Mouse (Mus musculus): Measurements from ENCODE around the gene Zfp182. TPM values are rescaled to one million over a fixed set of nuclear protein-coding genes. Genes with fewer than 3 reads are reported as not detected.

Zfp182 gene
- 9.9 and 10.3 TPM in 2 replicates for polyA plus RNA-seq (2015; fragmentation: Nextera tagmentation; extraction: Ambion mirVana)

DNA sequence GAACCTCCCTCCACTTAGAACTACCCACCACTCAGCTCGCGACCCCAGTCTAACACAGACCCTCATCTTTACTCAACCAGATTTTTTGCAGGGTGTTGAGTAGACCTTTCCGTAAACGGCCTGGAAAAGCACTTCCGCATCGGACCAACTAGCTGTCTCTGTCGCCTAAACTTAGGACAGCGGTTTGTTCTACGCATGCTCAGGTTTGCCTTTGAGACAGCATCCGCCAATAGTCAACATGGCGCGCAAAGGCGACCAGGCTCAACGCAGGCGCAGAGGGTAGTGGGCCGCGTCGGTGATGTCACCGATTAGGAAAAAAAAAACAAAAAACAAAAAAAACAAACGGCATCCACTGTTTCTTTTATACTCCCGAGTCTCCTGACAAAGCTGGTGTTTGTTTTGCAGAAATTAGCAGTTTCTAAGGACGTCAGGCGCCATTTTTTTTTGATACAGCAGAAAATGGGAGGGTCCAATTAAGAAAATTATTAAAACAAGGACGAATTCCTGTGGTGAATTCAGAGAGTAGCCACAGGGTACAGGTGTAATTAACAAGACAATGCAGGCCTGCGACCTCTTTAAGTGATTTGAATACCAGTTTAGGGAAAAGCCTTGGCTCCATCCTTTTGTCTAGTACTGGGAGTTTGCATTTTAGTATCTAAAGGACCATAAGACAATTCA is at the start of gene Zfp182:
Zfp182 (minus strand) TSS at position 451 of the 678 bp plus-strand sequence.
- H3K4me2 ChIP-seq, result peak within 1 kb of the TSS; percentile 54
- H3K27me3 ChIP-seq, result no peaks in the 10 kb centered on the region
- WGBS, result 15% methylated on average over 25 of the region's 25 CpGs
- no peaks in the 10 kb centered on the region for H3K4me1 ChIP-seq (replicated peaks)
- peak within 1 kb of the TSS; percentile 74 for H3K9ac ChIP-seq
- ATAC-seq (ENCODE audit: low FRiP score), result peak; percentile 97
- H3K27ac ChIP-seq, result peak within 1 kb of the TSS; percentile 71
- H3K4me3 ChIP-seq, result peak within 1 kb of the TSS; percentile 49
- no peaks in the 10 kb centered on the region; the same call in 1 of the 2 replicates for H3K9me3 ChIP-seq
- H3K36me3 ChIP-seq, result no peaks in the 10 kb centered on the region

DNA sequence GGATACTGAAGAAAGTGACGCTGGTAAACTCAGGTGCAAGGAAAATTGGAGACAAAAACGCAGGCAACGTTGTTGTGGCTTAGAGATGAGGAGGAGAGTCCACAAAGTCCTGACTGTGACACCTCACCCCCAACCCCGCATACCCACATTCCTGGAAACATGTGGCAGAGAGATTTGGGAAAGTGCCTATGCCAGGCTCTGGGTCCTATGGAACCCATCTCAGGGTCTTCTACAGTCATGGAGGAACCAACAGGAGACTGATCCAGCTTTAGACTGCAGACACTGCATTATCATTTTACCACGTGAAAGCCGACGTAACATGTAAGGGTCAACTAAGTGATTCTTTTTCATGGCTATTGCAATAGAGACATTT is 27.7 kb upstream of the Zfp182 start:
- no peaks in the 10 kb centered on the region for H3K27me3 ChIP-seq
- H3K4me3 ChIP-seq, result peak overlapping the region; percentile 47
- H3K9ac ChIP-seq, result peak overlapping the region; percentile 59; the same call in 1 of the 2 replicates
- ATAC-seq (ENCODE audit: low FRiP score), result peak; percentile 71
- H3K36me3 ChIP-seq, result no peaks in the 10 kb centered on the region
- H3K9me3 ChIP-seq, result no peaks in the 10 kb centered on the region
- peak overlapping the region; percentile 89 for H3K27ac ChIP-seq
- peak overlapping the region; percentile 49 for H3K4me2 ChIP-seq
- H3K4me1 ChIP-seq (replicated peaks), result 0 out of 2 replicates have a peak, but pooled peaks cover 2% of the 10 kb centered on the region
- WGBS, result 48% methylated on average over 7 of the region's 7 CpGs

DNA sequence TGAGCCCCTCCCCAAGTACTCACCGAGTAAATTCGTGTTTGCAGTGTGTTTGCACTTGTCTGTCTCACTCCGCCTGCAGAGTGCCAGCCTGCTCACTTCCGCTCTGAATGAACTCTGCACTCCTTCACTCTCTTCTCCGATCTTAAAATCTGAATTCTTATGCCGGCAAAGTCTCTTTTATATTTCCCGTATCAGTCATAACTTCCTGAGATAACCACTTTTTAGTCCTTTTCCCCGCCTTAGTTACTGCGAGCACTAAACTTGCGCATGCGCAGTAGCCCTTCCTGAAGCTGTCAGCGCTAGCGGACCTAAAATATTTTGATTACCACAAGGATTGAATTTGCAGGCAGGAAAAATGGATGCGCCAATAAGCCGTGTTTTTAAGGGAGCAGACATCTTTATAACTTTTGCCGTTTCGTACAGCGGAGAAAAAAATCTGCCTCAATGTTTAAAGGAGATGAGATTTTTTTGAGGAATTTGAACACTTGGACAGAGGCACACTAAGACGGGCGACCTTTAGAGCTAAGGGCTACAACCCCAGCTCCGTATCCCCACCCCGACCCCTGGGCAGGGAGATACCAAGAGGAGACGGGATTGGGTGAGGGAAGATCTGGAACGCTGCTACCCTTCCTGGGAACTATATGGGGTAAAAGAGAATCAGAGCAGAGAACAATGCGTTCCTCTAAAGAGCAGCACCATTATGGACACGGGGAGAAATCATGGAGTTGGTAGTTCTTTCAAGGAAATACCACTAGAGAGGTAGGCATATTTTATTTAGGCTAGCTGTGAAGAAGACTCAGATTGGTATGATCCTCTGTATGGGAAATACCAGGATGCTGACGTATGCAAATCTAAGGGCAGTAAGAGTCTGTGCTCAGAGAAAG is 27.1 kb upstream of the Zfp182 start, which contains the start of gene Zfp300:
Zfp300 (minus strand) TSS at position 545 of the 884 bp plus-strand sequence.
- 16% methylated on average over 27 of the region's 27 CpGs for WGBS

DNA sequence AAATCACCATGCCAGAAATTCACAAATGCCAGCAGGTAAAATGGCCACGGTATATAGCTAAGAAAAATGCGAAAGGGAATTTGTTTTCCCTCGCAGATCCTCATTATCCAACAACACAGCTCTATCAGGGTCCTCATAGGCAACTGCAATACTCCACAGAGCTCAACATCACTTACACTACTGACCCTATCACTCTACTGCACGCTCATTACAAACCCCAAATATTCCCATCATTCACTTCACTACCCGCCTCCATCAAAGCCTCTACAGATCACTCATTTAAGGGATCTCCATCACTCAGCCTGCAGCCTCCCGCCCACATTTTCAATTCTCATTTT is 26.5 kb upstream of the Zfp182 start:
- H3K4me2 ChIP-seq, result peak overlapping the region; percentile 49
- peak; percentile 63; the same call in 1 of the 2 replicates for ATAC-seq (ENCODE audit: low FRiP score)
- 33% methylated on average over 6 of the region's 6 CpGs for WGBS
- H3K9me3 ChIP-seq, result peaks cover 2% of the 10 kb centered on the region; the same call in 1 of the 2 replicates
- H3K27me3 ChIP-seq, result no peaks in the 10 kb centered on the region
- peak overlapping the region; percentile 89 for H3K27ac ChIP-seq
- peak overlapping the region; percentile 59 for H3K9ac ChIP-seq
- peaks cover 2% of the 10 kb centered on the region for H3K36me3 ChIP-seq
- peak overlapping the region; percentile 47 for H3K4me3 ChIP-seq
- 0 out of 2 replicates have a peak, but pooled peaks cover 2% of the 10 kb centered on the region for H3K4me1 ChIP-seq (replicated peaks)

More for the DNA sequence above, 27.1 kb upstream of the Zfp182 start, which contains the start of gene Zfp300:
- peak within 1 kb of the TSS; percentile 59 for H3K9ac ChIP-seq
- H3K9me3 ChIP-seq, result no peaks in the 10 kb centered on the region
- peak within 1 kb of the TSS; percentile 47 for H3K4me3 ChIP-seq
- 0 out of 2 replicates have a peak, but pooled peaks cover 2% of the 10 kb centered on the region for H3K4me1 ChIP-seq (replicated peaks)
- peak within 1 kb of the TSS; percentile 49 for H3K4me2 ChIP-seq
- ATAC-seq (ENCODE audit: low FRiP score), result peak; percentile 95
- H3K36me3 ChIP-seq, result no peaks in the 10 kb centered on the region
- no peaks in the 10 kb centered on the region for H3K27me3 ChIP-seq
- H3K27ac ChIP-seq, result peak within 1 kb of the TSS; percentile 89

DNA sequence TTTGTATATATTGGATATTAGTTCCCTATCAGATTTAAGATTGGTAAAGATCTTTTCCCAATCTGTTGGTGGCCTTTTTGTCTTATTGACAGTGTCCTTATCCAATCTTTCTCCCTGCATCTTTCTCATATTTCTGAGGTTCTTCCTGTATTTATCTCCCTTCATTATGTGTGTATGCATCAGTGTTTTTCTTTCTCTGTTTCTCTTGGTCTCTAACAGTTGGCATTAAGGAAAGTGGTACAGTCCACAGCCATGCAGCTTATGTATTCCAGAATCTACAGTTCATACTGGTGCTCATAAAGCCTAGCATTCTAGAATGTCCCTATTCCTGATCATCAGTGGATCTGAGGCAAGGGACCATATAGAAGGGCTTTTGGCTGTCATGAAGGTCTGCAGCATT is 6.0 kb upstream of the Zfp182 start, which contains the start of gene Spaca5:
Spaca5 (plus strand) TSS at position 301 of the 400 bp plus-strand sequence.
- Histone ChIP-seq H3K27ac (no peak within 1 kb of the TSS), H3K9ac (no peak within 1 kb of the TSS), H3K4me1 (replicated peaks) (no peaks in the 10 kb centered on the region), H3K27me3 (no peaks in the 10 kb centered on the region), H3K4me3 (no peak within 1 kb of the TSS), H3K4me2 (no peak within 1 kb of the TSS), H3K36me3 (no peaks in the 10 kb centered on the region), H3K9me3 (no peaks in the 10 kb centered on the region; the same call in 1 of the 2 replicates)
- no peak for ATAC-seq (ENCODE audit: low FRiP score)

DNA sequence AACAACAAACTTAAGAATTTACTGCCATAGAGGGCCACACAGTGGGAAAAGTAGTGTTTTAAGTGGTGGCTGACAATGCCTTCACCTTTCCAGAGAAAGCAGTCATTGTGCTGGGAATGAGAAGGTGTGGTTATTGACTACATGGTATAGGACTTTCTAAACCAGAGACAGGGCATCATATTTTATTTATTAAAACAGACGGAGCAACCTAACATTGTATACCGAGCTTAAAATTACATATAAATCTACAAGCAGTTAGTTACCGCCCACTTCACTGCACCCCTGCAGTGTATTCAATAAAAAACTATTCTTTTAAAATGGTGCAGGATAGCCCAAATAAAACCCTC is 401 bp upstream of the Zfp182 start:
- Histone ChIP-seq H3K4me3 (peak overlapping the region; percentile 49), H3K4me2 (peak overlapping the region; percentile 47), H3K9ac (peak overlapping the region; percentile 58), H3K4me1 (replicated peaks) (no peaks in the 10 kb centered on the region), H3K9me3 (no peaks in the 10 kb centered on the region; the same call in 1 of the 2 replicates), H3K36me3 (no peaks in the 10 kb centered on the region), H3K27ac (peak overlapping the region; percentile 71), H3K27me3 (no peaks in the 10 kb centered on the region)
- ATAC-seq (ENCODE audit: low FRiP score), result peak; percentile 49
- 70% methylated on average over 3 of the region's 3 CpGs for WGBS

DNA sequence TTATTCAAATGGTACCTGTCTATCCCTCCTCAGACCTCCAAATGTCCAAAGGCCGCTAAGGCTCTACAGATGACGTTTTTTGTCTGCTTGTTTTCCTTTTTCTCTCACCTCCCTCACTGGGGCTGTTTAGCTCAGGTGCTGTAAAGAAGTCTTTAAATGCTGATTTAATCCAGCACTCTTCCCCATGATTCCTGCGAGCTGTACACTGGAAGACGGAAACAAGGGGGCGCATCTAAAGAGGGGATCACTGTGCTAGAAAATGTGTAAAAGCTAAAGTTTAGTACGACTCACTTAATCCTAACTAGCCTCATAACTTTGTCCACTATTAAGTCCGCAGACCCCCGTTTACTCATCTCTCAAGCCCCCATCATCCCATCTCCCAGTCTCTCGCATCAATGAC is 656 bp downstream of the Zfp182 start:
- 23% methylated on average over 9 of the region's 9 CpGs for WGBS

DNA sequence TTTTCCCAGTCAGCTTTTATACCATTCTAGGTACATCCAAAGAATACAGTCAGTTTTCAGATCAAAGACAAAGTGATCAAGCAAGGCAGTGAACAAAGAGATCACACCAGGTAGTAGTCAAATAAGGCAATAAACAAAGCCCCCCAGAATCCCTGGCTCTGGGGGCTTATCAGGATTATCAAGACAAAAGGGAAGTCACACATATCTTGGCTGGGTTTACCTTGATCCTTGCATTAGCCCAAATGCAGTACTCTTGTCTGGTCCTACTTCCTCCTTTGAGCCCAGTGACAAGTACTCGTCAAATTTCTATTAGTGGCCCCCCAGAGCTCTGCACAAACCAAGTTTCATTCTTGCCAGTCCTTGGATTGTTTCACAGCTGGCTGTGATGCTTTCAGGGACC is 81.2 kb downstream of the Zfp182 start:
- Histone ChIP-seq H3K9me3 (no peaks in the 10 kb centered on the region), H3K27me3 (no peaks in the 10 kb centered on the region), H3K4me1 (replicated peaks) (no peaks in the 10 kb centered on the region), H3K4me3 (no peak overlapping the region), H3K9ac (no peak overlapping the region), H3K36me3 (no peaks in the 10 kb centered on the region), H3K4me2 (no peak overlapping the region), H3K27ac (no peak overlapping the region)
- WGBS, result 72% methylated on average over 1 of the region's 1 CpGs
- no peak for ATAC-seq (ENCODE audit: low FRiP score)

More for the DNA sequence above, 656 bp downstream of the Zfp182 start:
- Histone ChIP-seq H3K9me3 (no peaks in the 10 kb centered on the region; the same call in 1 of the 2 replicates), H3K36me3 (no peaks in the 10 kb centered on the region), H3K27me3 (no peaks in the 10 kb centered on the region), H3K4me3 (peak overlapping the region; percentile 49), H3K27ac (peak overlapping the region; percentile 60; the same call in 1 of the 2 replicates), H3K4me1 (replicated peaks) (no peaks in the 10 kb centered on the region), H3K9ac (peak overlapping the region; percentile 74), H3K4me2 (peak overlapping the region; percentile 54)
- peak; percentile 63 for ATAC-seq (ENCODE audit: low FRiP score)

Other genes starting within 250 kb of the Zfp182 start
- 4.9 and 5.0 TPM in 2 replicates for gene Timp1, start 192.2 kb downstream of the Zfp182 start, polyA plus RNA-seq (2015; fragmentation: Nextera tagmentation; extraction: Ambion mirVana)
- 39.9 and 41.3 TPM in 2 replicates for gene Syn1, start 141.3 kb downstream of the Zfp182 start, polyA plus RNA-seq (2015; fragmentation: Nextera tagmentation; extraction: Ambion mirVana)
- 5.8 and 6.5 TPM in 2 replicates for gene Cfp, start 130.8 kb downstream of the Zfp182 start, polyA plus RNA-seq (2015; fragmentation: Nextera tagmentation; extraction: Ambion mirVana)
- gene Elk1, start 111.7 kb downstream of the Zfp182 start, polyA plus RNA-seq (2015; fragmentation: Nextera tagmentation; extraction: Ambion mirVana), result 18.4 and 18.5 TPM in 2 replicates
- 39.4 and 41.1 TPM in 2 replicates for gene Uxt, start 100.3 kb downstream of the Zfp182 start, polyA plus RNA-seq (2015; fragmentation: Nextera tagmentation; extraction: Ambion mirVana)
- not detected in 2 replicates for gene Spaca5, start 6.1 kb upstream of the Zfp182 start, polyA plus RNA-seq (2015; fragmentation: Nextera tagmentation; extraction: Ambion mirVana)
- gene Zfp300, start 27.2 kb upstream of the Zfp182 start, polyA plus RNA-seq (2015; fragmentation: Nextera tagmentation; extraction: Ambion mirVana), result 4.1 and 5.1 TPM in 2 replicates
- not detected in 2 replicates for gene Ssxa1, start 53.5 kb upstream of the Zfp182 start, polyA plus RNA-seq (2015; fragmentation: Nextera tagmentation; extraction: Ambion mirVana)
- gene Gm21876, start 113.3 kb upstream of the Zfp182 start, polyA plus RNA-seq (2015; fragmentation: Nextera tagmentation; extraction: Ambion mirVana), result not detected in 2 replicates